Mouse (Mus musculus) embryonic facial prominence, embryonic 14.5 days (tissue): Measurements from ENCODE around the gene Cxcr6. TPM values are rescaled to one million over a fixed set of nuclear protein-coding genes. Genes with fewer than 3 reads are reported as not detected.

Experiments used
- ATAC-seq: fragments of 200-750 bp; cut with Nextera tagmentation; 2 replicates; pipeline ENCODE4 v1.8.0; 2017; ENCODE audit warnings: low read depth, moderate number of reproducible peaks, moderate TSS enrichment
- DNase-seq: peaks from one replicate; pipeline ENCODE4 v3.0.0-alpha.2; 2015; ENCODE audit warnings: low spot score
- H3K27ac ChIP-seq: fragments of 300-500 bp; sonication (generic); replicated peaks from 2 replicates; pipeline ENCODE4 v1.5.1; 2014; ENCODE audit warnings: low read depth, mild to moderate bottlenecking, low read length, moderate library complexity
- H3K27me3 ChIP-seq: fragments of 300-500 bp; sonication (generic); replicated peaks from 2 replicates; pipeline ENCODE4 v1.6.1; 2014; ENCODE audit warnings: low read length; ENCODE audit not compliant: control insufficient read depth, insufficient read depth
- H3K36me3 ChIP-seq: fragments of 300-500 bp; sonication (generic); 2 replicates; pipeline ENCODE4 v1.6.1; 2014; ENCODE audit warnings: low read length, mixed read lengths; ENCODE audit not compliant: control insufficient read depth, insufficient read depth
- H3K4me1 ChIP-seq: fragments of 300-500 bp; sonication (generic); 2 replicates; pipeline ENCODE4 v1.6.1; 2014; ENCODE audit warnings: antibody characterized with exemption, low read length; ENCODE audit not compliant: control insufficient read depth, insufficient read depth
- H3K4me2 ChIP-seq: fragments of 300-500 bp; sonication (generic); 2 replicates; pipeline ENCODE4 v1.6.1; 2014; ENCODE audit warnings: low read depth, mild to moderate bottlenecking, low read length, moderate library complexity, mixed read lengths
- H3K4me3 ChIP-seq: fragments of 300-500 bp; sonication (generic); 2 replicates; pipeline ENCODE4 v1.5.1; 2014; ENCODE audit warnings: low read depth, mild to moderate bottlenecking, low read length
- H3K9ac ChIP-seq: fragments of 300-500 bp; sonication (generic); 2 replicates; pipeline ENCODE4 v1.6.1; 2014; ENCODE audit warnings: low read depth, mild to moderate bottlenecking, low read length, moderate library complexity, mixed read lengths
- H3K9me3 ChIP-seq: fragments of 300-500 bp; sonication (generic); 2 replicates; pipeline ENCODE4 v1.6.1; 2016; ENCODE audit warnings: low read length; ENCODE audit not compliant: control insufficient read depth
- WGBS: fragments of 180-500 bp; shearing (Covaris S2); extraction: QIAGEN DNeasy Blood & Tissue Kit; methylation state at CpG from one replicate; pipeline ENCODE4 v1.1.7; 2014; 5-methylcytosine and 5-hydroxymethylcytosine counted together
- polyA plus RNA-seq: library from polyadenylated mRNA; unstranded; fragments of >200 nt; fragmentation: Nextera tagmentation; extraction: Ambion mirVana; gene quantifications from 2 replicates; pipeline ENCODE4 v1.2.1, GENCODE M21; 2014

Cxcr6 gene
- polyA plus RNA-seq, 1 experiment from 2014 or later = 0.11 TPM

DNA sequence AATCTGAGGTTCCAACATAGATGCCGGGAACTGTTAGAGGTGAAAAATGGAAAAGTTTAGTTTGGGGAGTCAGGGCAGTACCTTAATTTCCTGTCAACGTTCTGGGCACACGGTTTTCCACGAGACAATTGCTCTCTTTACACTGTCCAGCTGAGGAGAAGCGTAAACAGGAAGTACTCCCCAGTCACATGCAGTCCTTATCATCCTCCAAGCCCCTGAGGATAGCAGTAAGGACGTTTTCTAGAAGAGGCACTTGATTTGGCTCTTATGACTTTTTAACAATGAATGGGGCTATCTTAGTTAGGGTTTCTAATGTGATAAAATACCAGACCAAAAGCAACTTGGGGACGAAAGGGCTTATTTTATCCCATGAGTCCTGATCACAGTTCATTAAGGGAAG is 2.3 kb downstream of the Cxcr6 start:
- H3K9ac ChIP-seq = no peak overlapping the region
- peaks cover 27% of the 10 kb centered on the region for H3K36me3 ChIP-seq
- H3K27ac ChIP-seq = no peak overlapping the region
- DNase-seq (no peak), ATAC-seq (no peak)
- H3K9me3 ChIP-seq = no peaks in the 10 kb centered on the region
- WGBS = 52% methylated on average over 7 of the region's 7 CpGs
- no peaks in the 10 kb centered on the region for H3K4me1 ChIP-seq
- H3K27me3 ChIP-seq = no peaks in the 10 kb centered on the region
- H3K4me2 ChIP-seq = no peak overlapping the region
- H3K4me3 ChIP-seq = no peak overlapping the region

DNA sequence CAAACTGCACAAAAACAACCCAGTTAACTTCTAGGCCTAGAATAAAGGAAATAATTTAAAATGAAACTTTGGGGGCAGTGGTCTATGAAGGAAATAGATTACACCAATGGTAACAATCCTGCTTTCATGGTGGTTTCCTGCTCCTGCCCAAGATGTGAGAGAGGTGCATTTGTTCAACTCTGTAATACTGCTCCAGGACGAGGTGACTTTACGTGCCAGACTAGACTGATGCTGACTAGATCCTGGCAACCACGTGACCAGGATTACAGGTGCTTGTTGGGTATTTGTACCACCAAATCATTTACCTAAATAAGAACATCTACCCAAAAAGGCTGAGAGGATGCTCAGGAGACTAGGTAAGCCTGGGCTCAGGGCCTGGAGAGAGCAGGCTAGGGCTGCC is 5.6 kb downstream of the Cxcr6 start:
- Histone ChIP-seq H3K9ac (no peak overlapping the region), H3K4me3 (no peak overlapping the region), H3K36me3 (peaks cover 42% of the 10 kb centered on the region), H3K4me2 (no peak overlapping the region), H3K27ac (no peak overlapping the region), H3K4me1 (no peaks in the 10 kb centered on the region), H3K27me3 (no peaks in the 10 kb centered on the region), H3K9me3 (no peaks in the 10 kb centered on the region)
- WGBS = 85% methylated on average over 3 of the region's 3 CpGs
- ATAC-seq (no peak), DNase-seq (no peak)

DNA sequence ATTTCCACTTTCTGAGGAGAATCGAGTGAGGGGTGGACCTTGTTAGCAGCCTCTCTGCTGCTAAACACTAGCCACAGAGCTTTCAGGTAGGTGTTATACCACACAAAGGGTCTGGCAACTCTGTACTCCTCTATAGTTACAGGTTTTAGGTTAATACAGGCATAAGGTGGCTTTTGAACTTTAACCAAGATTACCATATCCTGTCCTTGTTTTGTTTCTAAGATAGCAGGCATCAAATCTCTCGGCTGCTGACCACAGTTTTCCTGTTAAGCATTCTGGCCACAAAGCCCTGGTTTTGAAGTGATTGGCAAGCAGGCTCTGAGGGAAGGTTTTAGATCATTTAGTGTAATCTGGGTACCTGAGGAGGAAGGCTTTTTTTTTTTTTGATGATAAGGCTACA is 8.1 kb downstream of the Cxcr6 start:
- Histone ChIP-seq H3K36me3 (peaks cover 55% of the 10 kb centered on the region), H3K4me3 (no peak overlapping the region), H3K9ac (no peak overlapping the region), H3K4me2 (no peak overlapping the region), H3K27me3 (no peaks in the 10 kb centered on the region), H3K4me1 (no peaks in the 10 kb centered on the region), H3K9me3 (no peaks in the 10 kb centered on the region), H3K27ac (no peak overlapping the region)
- DNase-seq (no peak), ATAC-seq (no peak)
- WGBS = 79% methylated on average over 2 of the region's 2 CpGs

GRCm38 (mm10) chr9:123814821-123815220 is 8.5 kb downstream of the Cxcr6 start:
- Histone ChIP-seq H3K4me1 (no peaks in the 10 kb centered on the region), H3K27ac (no peak overlapping the region), H3K9ac (no peak overlapping the region), H3K4me2 (no peak overlapping the region), H3K27me3 (no peaks in the 10 kb centered on the region), H3K4me3 (no peak overlapping the region), H3K9me3 (no peaks in the 10 kb centered on the region), H3K36me3 (peaks cover 53% of the 10 kb centered on the region)
- ATAC-seq (no peak), DNase-seq (no peak)
- WGBS = 77% methylated on average over 4 of the region's 4 CpGs

GRCm38 (mm10) chr9:123815444-123815843 is 9.2 kb downstream of the Cxcr6 start:
- WGBS = 84% methylated on average over 3 of the region's 3 CpGs
- Histone ChIP-seq H3K27me3 (no peaks in the 10 kb centered on the region), H3K9ac (no peak overlapping the region), H3K4me2 (no peak overlapping the region), H3K4me3 (no peak overlapping the region), H3K9me3 (no peaks in the 10 kb centered on the region), H3K36me3 (peaks cover 51% of the 10 kb centered on the region), H3K4me1 (no peaks in the 10 kb centered on the region), H3K27ac (no peak overlapping the region)
- no peak for DNase-seq
- ATAC-seq = no peak

DNA sequence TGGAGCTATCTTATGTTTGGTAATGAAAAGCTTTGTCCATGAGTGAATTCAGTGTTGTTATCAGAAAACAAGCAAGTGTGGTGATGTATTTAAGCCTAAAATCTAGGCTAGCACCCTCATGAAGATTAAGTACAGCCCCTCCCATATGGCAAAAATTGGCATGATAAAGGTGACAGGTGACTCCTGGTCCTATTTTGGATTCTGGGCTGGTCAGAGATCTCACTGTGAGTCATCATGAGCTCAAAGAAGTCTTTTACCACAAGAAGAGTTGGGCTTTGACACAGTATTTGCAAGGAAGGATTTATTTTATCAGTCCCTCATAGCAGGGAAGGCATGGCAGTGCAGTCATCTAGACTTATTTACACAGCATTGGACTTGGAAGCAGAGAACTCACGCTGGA is 9.7 kb downstream of the Cxcr6 start:
- H3K4me3 ChIP-seq = no peak overlapping the region
- H3K27ac ChIP-seq = no peak overlapping the region
- no peaks in the 10 kb centered on the region for H3K27me3 ChIP-seq
- no peaks in the 10 kb centered on the region for H3K4me1 ChIP-seq
- WGBS = 87% methylated on average over 1 of the region's 1 CpGs
- ATAC-seq (no peak), DNase-seq (no peak)
- H3K4me2 ChIP-seq = no peak overlapping the region
- peaks cover 51% of the 10 kb centered on the region for H3K36me3 ChIP-seq
- H3K9ac ChIP-seq = no peak overlapping the region
- no peaks in the 10 kb centered on the region for H3K9me3 ChIP-seq

DNA sequence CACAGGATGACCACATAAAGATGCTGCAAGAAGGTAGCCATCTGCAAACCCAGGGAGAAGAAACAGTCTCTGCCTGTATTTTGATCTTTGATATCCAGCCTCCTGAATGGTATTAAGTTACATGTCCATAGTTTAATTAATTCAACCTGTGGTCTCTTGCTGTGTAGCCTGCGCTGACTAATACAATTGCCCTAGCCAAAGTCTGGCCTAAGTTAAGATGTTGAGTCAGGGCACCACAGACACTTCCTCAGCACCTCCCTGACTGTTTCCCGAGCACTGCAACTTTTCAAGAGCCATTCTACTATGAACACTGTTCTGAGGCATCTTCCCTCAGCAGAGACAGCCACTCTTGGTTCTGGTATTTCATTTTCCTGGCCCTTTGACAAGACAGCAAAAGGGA is 12.3 kb downstream of the Cxcr6 start:
- no peaks in the 10 kb centered on the region for H3K27me3 ChIP-seq
- H3K9ac ChIP-seq = no peak overlapping the region
- DNase-seq = no peak
- WGBS = 54% methylated on average over 2 of the region's 2 CpGs
- ATAC-seq = no peak
- no peaks in the 10 kb centered on the region for H3K9me3 ChIP-seq
- no peaks in the 10 kb centered on the region for H3K4me1 ChIP-seq
- H3K4me3 ChIP-seq = no peak overlapping the region
- H3K27ac ChIP-seq = no peak overlapping the region
- H3K36me3 ChIP-seq = peaks cover 60% of the 10 kb centered on the region
- no peak overlapping the region for H3K4me2 ChIP-seq

DNA sequence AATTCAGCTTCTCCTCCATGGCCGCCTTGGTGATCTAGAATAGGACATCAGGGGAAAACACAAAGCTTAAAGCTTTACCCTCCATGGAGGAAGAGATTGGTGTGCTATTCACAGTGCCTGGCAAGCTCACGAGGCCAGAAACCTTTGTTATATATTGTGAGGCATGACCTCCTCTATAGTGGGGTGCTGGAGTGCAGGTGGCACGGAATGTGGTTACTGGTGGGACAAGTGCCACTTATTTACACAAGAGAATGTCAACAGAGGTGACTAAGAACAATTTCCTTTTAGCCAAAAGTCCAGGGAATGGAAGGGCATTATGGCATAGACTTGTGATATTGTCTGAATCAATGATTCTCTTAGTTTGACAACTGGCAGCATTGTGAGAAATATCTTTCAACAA is 20.4 kb downstream of the Cxcr6 start:
- no peaks in the 10 kb centered on the region for H3K27me3 ChIP-seq
- H3K9ac ChIP-seq = no peak overlapping the region
- WGBS = 89% methylated on average over 3 of the region's 3 CpGs
- no peaks in the 10 kb centered on the region for H3K4me1 ChIP-seq
- H3K4me2 ChIP-seq = no peak overlapping the region
- no peak for DNase-seq
- H3K27ac ChIP-seq = no peak overlapping the region
- no peak overlapping the region for H3K4me3 ChIP-seq
- H3K9me3 ChIP-seq = no peaks in the 10 kb centered on the region
- H3K36me3 ChIP-seq = peaks cover 86% of the 10 kb centered on the region
- no peak for ATAC-seq

DNA sequence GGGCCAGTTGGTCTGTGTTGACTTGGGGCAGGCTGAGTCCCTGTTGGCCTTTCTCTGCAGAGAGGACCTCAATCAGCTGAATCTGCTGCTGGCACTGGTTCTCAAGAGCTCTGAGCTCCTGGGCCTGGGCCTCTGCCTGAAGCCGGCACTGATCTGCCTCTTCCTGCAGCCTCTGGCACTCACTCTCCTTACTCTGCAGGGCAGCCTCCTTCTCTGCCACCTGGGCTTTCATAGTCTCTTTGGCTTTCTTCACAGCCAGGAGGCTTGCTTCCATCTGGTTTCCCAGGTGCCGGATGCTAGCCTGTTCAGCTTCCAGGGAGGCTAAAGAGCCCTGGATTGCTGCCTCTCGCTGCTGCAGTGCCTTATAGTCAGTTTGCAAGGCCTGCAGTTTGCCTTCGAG is 22.6 kb downstream of the Cxcr6 start:
- Histone ChIP-seq H3K4me3 (no peak overlapping the region), H3K4me2 (no peak overlapping the region), H3K36me3 (peaks cover 75% of the 10 kb centered on the region), H3K9me3 (no peaks in the 10 kb centered on the region), H3K27me3 (no peaks in the 10 kb centered on the region), H3K27ac (no peak overlapping the region), H3K4me1 (no peaks in the 10 kb centered on the region), H3K9ac (no peak overlapping the region)
- WGBS = 96% methylated on average over 4 of the region's 4 CpGs
- DNase-seq (no peak), ATAC-seq (no peak)
